Mouse (Mus musculus) heart, postnatal 4 days (tissue): ENCODE results near the gene Shld2. TPM values are rescaled to one million over a fixed set of nuclear protein-coding genes. Genes with fewer than 3 reads are reported as not detected.
A peak's percentile ranks its signal among the peaks of the same experiment; 100 is the strongest.

Experiments
- DNase-seq: peaks from one replicate; pipeline ENCODE4 v3.0.0; 2021
- total RNA-seq, 2 experiments: library from RNA; stranded (reverse); gene quantifications; 2 replicates each; pipeline ENCODE4 v1.2.3; 2021

Gene Shld2
- total RNA-seq, 2 experiments from 2014 or later = 9.0 to 9.4 TPM

- no peak for DNase-seq
Measured at GRCm38 (mm10) chr14:34219786-34220198, 90.5 kb downstream of the Shld2 start.

GRCm38 (mm10) chr14:34219295-34219694 is 91.0 kb downstream of the Shld2 start, which contains the start of gene Syt15:
Gene Syt15 (plus strand): TSS chr14:34219595.
- DNase-seq = no peak

GRCm38 (mm10) chr14:34215451-34216127 is 94.7 kb downstream of the Shld2 start:
- peak; percentile 41 for DNase-seq

- DNase-seq = no peak
Measured at GRCm38 (mm10) chr14:34209942-34210341, 100.4 kb downstream of the Shld2 start.

- no peak for DNase-seq
Measured at GRCm38 (mm10) chr14:34209080-34209479, 101.2 kb downstream of the Shld2 start.

GRCm38 (mm10) chr14:34208651-34209050 is 101.6 kb downstream of the Shld2 start:
- DNase-seq = peak; percentile 66

- DNase-seq = no peak
Measured at GRCm38 (mm10) chr14:34207996-34208395, 102.3 kb downstream of the Shld2 start.

GRCm38 (mm10) chr14:34201231-34202035 is 108.9 kb downstream of the Shld2 start, which contains the start of gene Gprin2:
Gene Gprin2 (minus strand): TSS chr14:34201653.
- DNase-seq = peak; percentile 43

- DNase-seq = peak; percentile 48
Measured at GRCm38 (mm10) chr14:34200738-34201230, 109.5 kb downstream of the Shld2 start.

- no peak for DNase-seq
Measured at GRCm38 (mm10) chr14:34196706-34197105, 113.6 kb downstream of the Shld2 start.

- no peak for DNase-seq
Measured at GRCm38 (mm10) chr14:34195466-34195865, 114.8 kb downstream of the Shld2 start.

- DNase-seq = no peak
Measured at GRCm38 (mm10) chr14:34193879-34194278, 116.4 kb downstream of the Shld2 start.

- no peak for DNase-seq
Measured at GRCm38 (mm10) chr14:34190361-34190760, 119.9 kb downstream of the Shld2 start.

- DNase-seq = peak; percentile 70
Measured at GRCm38 (mm10) chr14:34188629-34189028, 121.7 kb downstream of the Shld2 start.

Other genes with a start within 250 kb of the Shld2 start
- gene Anxa8, start 224.5 kb downstream of the Shld2 start, total RNA-seq = 1 to 10 TPM; 2.1 to 3.3 TPM
- gene A630023A22Rik, start 207.7 kb downstream of the Shld2 start, total RNA-seq = not detected
- gene Npy4r, start 158.0 kb downstream of the Shld2 start, total RNA-seq = not detected
- gene Gprin2, start 108.8 kb downstream of the Shld2 start, total RNA-seq = under 1 TPM; 0.25 to 0.29 TPM
- gene Syt15, start 90.9 kb downstream of the Shld2 start, total RNA-seq = 1 to 10 TPM; 1.1 to 1.2 TPM
- 100 to 1,000 TPM; 121 to 129 TPM for gene Glud1, start 234 bp upstream of the Shld2 start, total RNA-seq
- not detected for gene Fam25c, start 44.9 kb upstream of the Shld2 start, total RNA-seq
- 1 to 10 TPM; 2.3 to 2.9 TPM for gene Sncg, start 64.3 kb upstream of the Shld2 start, total RNA-seq
- gene Mmrn2, start 65.0 kb upstream of the Shld2 start, total RNA-seq = 10 to 100 TPM; 42.1 to 43.6 TPM
- 100 to 1,000 TPM; 107 to 115 TPM for gene Bmpr1a, start 192.8 kb upstream of the Shld2 start, total RNA-seq
- not detected for gene 9230112D13Rik, start 212.3 kb upstream of the Shld2 start, total RNA-seq